Mouse (Mus musculus) lung, adult 2 months (tissue): ENCODE data around the gene Tcerg1l.

ENCODE experiments used
- CTCF ChIP-seq: fragments of 200-500 bp; IDR thresholded peaks from 2 replicates; pipeline ENCODE4 v1.5.1; 2011; ENCODE audit warnings: mild to moderate bottlenecking, low read length, control low read depth; ENCODE audit not compliant: insufficient read depth
- POLR2A ChIP-seq: fragments of 200-500 bp; IDR thresholded peaks from 2 replicates; pipeline ENCODE4 v1.6.1; 2011; ENCODE audit warnings: low read depth, mild to moderate bottlenecking, control low read depth, low read length, borderline replicate concordance; ENCODE audit errors: extremely low read depth

- TF ChIP-seq POLR2A (no peak), CTCF (no peak)
Measured at GRCm38 (mm10) chr7:138373530-138373929, 24.0 kb downstream of the Tcerg1l start.
